Mouse (Mus musculus) kidney, postnatal 14 days (tissue): ENCODE results near the gene Cmc1.
"Not testable (repeated sequence)": the region's sequence is repeated elsewhere in the genome, so short reads cannot be mapped to it uniquely, and the experiment has no call there.

Experiments
- DNase-seq: peaks from one replicate; pipeline ENCODE4 v3.0.0; 2022; ENCODE audit warnings: mixed read lengths

Gene Cmc1

DNA sequence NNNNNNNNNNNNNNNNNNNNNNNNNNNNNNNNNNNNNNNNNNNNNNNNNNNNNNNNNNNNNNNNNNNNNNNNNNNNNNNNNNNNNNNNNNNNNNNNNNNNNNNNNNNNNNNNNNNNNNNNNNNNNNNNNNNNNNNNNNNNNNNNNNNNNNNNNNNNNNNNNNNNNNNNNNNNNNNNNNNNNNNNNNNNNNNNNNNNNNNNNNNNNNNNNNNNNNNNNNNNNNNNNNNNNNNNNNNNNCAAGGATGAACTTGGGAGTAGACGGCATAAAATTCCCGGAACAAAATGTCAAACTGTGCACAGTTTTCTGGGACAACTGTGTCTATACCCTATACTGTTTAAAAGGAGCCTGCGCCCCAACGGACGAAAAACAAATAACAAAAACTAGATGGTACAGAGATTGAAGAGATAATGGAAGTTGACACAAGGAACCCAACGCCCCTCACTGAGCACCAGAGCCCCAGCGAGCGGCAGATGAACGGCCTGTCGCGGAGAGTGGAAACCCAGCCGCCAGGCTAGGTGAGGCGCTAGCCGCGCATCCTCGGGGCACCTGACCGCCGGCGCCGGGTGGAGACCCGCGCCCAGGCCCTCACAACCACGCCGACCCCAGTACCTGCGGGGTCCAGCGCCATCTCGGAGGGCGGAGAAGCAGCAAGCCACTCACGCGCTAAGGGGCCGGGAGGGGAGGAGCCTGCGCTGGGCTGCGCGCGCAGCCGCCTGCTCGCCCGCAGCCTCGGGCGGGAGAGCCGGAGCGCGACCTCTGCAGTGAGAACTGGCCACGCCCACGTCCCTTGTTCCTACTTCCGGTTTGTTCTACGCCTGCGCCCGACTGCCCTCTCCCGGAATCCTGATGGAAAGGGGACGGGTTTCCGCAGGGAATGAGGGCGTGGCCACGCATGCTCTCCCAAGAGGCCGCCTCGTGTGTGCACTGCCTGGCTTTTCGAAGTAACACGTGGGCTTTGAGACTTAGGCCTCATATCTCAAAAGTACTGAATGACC, at the start of gene Cmc1:
Gene Cmc1, minus strand, starts transcription at position 771 of the 996 bp plus-strand sequence.
- peak; percentile 99 for DNase-seq

GRCm38 (mm10) chr9:118198557-118198956, 48.6 kb upstream of the Cmc1 start:
- no peak for DNase-seq

GRCm38 (mm10) chr9:118196661-118197390, 46.8 kb upstream of the Cmc1 start:
- DNase-seq, result no peak

DNA sequence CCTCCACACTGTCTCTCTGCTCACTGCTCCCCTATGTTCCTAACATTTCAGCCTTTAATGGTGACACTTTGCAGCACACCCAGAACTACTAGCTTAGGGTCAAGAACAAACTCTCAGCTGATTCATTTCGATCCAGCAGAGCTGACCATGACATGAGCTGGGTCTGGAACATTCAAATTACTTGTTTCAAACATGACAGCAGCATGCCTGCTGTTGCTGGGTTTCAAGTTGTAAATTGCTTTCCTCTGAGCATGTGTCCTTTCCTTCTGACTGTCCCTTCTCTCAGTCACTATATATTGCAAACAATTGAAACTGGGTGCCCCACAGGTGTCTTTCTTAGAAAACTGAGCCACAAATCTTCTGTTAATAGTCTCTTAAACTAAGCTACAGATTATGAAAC, 43.3 kb upstream of the Cmc1 start:
- DNase-seq, result no peak

GRCm38 (mm10) chr9:118191276-118191675, 41.3 kb upstream of the Cmc1 start:
- DNase-seq, result no peak

DNA sequence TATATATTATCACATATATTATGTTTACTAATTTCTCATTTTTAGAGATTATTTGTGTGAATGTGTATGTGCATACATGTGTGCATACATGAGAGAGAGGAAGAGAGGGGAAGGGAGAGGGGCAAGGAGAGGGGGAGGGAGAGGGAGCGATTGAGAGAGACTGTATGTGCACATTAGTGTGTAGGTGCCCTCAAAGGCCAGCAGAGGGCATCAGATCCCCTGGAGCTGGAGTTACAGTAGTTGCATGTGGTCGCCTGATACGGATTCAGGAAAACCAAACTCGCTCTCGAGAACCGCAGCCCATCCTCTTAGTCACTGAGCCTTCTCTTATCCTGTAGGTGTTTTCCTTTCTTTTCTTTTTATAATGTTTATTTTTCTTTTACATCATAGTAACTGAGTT, 38.4 kb upstream of the Cmc1 start:
- DNase-seq, result no peak

DNA sequence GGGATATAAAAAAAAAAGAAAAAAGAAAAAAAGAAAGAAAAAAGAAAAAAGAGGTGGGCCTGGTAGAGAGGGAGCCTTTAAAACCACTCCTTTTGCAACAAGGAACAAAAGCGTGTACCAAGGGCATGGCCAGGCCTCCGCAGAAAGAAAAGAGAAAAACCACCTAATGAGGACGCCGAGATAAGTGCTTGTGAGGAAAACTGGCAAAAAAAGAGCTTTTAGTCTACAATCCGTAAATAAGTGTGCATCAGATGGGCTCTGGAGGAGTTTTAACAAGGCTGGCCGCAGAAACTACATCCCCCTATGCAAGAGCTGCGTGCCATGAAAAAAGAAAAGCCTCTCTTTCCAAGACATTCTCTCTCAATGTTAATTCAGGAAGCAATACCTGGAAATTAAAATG, 37.4 kb upstream of the Cmc1 start:
- DNase-seq, result no peak

DNA sequence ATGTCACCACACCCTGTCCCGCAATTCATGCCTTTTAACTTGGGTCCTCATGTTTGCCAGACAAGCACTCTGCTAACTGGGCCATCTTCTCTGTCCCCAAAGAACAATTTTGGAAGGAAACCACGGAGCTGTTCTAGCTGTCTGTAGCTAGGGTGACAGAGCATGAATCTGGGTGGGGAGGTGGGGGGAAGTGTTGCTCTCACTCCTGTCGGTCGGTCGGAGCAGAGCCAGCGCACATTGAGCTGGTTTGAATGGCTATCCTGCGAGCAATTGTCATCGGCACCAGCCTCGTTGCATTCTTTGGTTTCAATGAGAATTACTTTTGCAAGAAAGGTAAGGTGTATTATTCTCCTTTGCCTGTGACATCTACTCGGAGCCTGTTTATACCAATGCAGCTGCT, 36.8 kb upstream of the Cmc1 start:
- no peak for DNase-seq

DNA sequence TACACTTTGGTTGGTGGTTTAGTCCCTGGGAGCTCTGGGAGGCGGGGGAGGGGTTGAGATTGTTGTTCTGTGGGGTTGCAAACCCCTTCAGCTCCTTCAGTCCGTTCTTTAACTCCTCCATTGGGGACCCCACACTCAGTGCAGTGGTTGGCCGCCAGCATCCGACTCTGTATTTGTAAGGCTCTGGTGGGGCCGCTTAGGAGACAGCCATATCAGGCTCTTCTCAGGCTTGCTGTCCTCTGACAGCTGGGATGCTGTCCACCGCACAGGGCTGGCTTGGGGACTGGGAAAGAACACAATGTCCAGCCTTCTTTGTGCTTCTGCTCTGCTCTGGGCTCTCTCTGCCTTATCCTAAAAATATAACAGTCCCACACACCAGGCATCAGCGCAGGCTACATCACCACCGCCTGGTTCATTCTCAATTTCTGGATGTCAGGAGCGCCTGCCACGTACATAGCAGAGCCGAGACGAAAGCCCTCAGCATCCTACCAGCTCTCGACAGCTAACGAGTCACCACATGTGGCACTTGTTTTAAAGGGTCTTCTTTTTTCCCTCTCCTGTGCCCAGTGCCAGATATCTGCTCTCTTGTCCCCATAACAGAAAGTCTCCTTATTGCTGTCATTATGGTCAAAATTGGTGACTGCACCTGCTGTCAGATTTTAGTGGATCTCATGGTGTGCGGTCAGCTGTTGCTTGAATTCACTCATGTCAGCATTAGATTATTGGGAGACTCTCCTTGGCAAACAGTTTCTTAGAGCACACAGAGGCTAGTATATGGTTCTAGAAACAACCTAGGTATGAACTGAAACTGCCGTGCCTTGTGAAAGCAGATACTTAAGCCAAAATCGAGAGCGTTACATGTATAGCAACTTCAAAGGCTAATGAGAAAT, 29.4 kb upstream of the Cmc1 start:
- DNase-seq, result no peak

DNA sequence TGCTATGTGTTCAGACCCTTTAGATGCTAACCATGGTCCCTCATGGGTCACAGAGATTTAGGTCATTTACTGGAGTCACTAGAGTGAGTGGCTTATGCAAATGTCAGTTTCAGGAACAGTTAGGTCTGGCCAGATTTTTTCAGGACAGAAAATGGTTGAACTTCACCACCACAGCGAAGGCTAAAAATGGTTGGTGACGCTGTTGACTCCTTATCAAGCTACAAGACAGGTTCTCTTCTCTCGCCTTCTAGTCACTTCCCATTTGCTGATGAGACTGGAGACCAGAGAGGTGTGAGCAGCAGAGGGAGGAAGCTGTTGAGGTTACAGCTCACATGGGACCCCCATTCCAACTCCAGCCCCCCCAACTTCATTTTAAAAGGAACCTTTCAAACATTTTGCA, 26.7 kb upstream of the Cmc1 start:
- no peak for DNase-seq

GRCm38 (mm10) chr9:118175411-118175810, 25.4 kb upstream of the Cmc1 start:
- DNase-seq, result no peak

- DNase-seq, result no peak
Measured at GRCm38 (mm10) chr9:118173086-118173485, 23.1 kb upstream of the Cmc1 start.

DNA sequence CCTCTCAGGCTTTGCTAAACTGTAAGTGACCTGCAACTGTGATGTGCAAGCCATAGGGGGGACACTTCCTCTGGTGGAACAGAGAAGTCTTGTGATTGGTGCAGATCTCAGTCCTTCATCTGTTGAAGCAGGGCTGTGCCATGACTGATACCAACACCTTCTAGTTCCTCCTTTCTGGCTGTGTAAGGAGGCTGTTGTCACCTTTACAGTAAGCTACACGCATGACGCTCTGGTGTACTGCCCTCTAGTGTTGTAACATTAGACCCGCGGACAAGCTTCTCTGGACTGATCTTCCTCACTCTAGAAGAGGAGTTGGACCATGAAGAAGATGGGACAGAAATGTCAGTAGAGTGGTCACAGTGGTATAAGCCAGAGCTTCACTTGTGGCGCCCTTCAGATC, 18.6 kb upstream of the Cmc1 start:
- peak; percentile 7 for DNase-seq

DNA sequence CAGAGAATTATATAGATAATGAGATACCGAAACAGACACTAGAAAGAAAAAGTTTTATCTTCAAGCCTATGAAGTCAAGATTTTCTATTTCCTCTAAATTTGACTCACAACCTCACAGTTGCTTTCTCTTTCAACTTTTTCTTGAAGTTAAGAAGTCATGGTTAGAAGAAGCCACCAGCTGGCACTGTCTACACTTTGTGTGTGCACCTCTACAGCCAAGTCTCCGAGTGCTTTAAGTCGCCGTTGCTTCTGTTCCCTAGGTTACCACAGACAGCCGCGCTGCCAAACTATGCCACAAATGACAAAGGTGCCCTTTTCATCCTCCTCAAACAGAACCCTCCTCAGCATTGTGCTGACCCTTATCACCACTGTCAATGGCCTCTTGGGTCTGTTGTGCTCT, 17.6 kb upstream of the Cmc1 start:
- no peak for DNase-seq

DNA sequence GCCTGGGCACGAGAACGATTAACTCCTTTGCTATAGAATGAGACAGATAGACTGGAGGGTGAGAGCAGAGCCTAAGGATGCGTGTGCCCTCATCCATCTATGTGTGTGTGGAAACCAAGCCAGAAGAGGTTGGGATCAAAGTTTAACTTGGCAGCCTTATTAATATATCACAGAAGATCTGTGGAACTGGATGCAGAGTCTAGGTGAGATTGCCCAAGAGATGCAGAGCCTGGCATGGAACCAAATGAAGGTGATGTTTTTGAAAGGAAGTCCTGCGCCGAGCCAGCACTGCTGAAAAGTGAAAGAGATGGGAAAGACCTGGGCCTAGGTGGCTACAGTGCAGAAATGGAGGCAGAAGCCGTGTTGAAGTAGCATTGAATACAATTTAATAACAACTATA, 11.6 kb upstream of the Cmc1 start:
- DNase-seq, result peak; percentile 38

- no peak for DNase-seq
Measured at GRCm38 (mm10) chr9:118159936-118160335, 10.0 kb upstream of the Cmc1 start.

GRCm38 (mm10) chr9:118158201-118158600, 8.2 kb upstream of the Cmc1 start:
- DNase-seq, result no peak

GRCm38 (mm10) chr9:118157234-118157633, 7.3 kb upstream of the Cmc1 start:
- no peak for DNase-seq

- no peak for DNase-seq
Measured at GRCm38 (mm10) chr9:118154666-118155065, 4.7 kb upstream of the Cmc1 start.

GRCm38 (mm10) chr9:118151221-118151507, 1.2 kb upstream of the Cmc1 start:
- DNase-seq, result no peak

DNA sequence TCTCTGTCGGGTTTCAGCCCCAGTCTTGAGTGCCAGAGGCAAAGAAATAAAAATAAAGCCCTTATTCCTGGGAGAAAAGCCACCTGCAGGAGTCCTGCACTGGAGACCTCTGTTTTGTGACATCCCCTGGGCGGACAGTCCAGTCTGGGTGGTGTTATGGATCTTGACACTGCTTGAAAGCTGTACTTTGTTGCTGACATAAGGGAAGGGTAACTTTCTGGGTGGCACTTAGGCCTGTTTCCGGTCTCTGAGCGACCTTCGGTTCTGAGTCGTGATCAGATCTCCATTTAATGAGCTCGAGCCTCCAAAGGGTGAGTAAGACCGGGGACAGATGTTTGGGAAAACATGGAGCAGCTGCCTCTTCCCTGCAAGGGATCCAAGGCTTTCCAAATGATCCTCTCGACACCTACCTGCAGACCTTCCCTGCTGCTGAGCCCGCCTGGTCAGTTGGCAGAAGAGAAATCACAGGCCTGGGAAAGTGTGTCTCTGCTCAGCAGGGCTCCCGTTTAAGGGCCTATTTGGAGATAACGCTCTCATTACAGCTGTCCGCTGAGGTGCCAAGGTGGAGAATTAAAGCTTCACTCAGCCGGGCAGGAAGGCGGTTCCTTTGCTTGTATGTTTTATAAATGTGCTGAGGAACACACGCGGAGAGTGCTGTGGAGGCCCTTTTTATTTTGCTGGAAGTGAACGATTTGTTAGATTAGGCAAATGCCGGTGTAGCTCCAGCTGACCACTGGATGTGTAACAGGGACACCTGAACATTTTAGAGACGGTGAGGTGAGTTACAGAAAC, 648 bp upstream of the Cmc1 start:
- no peak for DNase-seq

- DNase-seq, result not testable (repeated sequence)
Measured at GRCm38 (mm10) chr9:118140356-118140755, 9.6 kb downstream of the Cmc1 start.
